Mouse (Mus musculus): ENCODE measurements around the gene Slc16a13. TPM values are rescaled to one million over a fixed set of nuclear protein-coding genes. Genes with fewer than 3 reads are reported as not detected.

Slc16a13 gene
- polyA plus RNA-seq, 1 experiment from 2014 or later = 11.5 TPM

DNA sequence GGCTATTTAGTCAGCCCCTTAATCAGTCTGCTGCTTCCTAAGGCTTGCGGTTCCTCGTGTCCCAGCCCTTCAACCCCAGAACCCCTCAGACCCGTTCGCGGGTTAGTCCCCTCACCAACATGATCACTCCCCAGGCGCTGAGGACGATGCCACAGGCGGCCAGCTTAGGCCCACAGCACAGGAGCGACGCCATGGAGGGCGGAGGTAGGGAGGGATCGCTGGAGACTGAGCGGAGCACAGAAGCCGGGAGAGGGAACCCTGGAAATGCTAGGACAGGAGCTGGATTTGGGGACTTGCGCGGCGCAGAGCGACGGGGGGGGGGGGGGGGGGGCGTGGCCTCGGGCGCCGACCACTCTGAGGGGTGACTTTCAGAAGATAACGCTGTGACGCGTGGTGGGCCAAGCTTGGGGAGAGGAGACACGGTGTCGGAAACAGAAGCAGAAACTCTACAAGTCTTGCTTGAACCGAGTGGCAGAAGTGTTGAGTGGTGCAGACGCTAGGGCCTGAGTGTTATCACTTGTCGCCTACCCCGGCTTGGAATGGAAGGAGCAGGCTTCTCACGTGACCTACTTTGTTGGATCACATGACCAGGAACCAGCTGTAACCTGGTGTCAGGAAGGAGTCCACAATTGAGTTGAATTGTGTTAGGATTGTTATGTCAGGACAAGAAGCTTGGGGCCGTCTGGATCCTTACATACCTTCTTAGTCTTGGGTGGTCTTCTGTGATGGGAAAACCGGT is 18.8 kb upstream of the Slc16a13 start, which contains the start of the genes Gm21988 and Rnasek:
TSS of gene Gm21988 (minus strand) at position 290 of the 739 bp plus-strand sequence.
TSS of gene Rnasek (minus strand) at position 302 of the 739 bp plus-strand sequence.
- Histone ChIP-seq H3K9ac (peak within 1 kb of the TSS; percentile 90), H3K4me2 (replicated peaks) (peak within 1 kb of the TSS; percentile 98), H3K27ac (peak within 1 kb of the TSS; percentile 67), H3K4me1 (peaks cover 31% of the 10 kb centered on the region), H3K36me3 (peaks cover 13% of the 10 kb centered on the region), H3K9me3 (no peaks in the 10 kb centered on the region), H3K4me3 (peak within 1 kb of the TSS; percentile 95), H3K27me3 (peaks cover 8% of the 10 kb centered on the region)
- ATAC-seq (ENCODE audit: low FRiP score, low read depth) = peak; percentile 46
- under 1% methylated on average over 30 of the region's 35 CpGs for WGBS

GRCm38 (mm10) chr11:70238591-70239440 is 18.0 kb upstream of the Slc16a13 start:
- H3K4me3 ChIP-seq = peak overlapping the region; percentile 95
- peak overlapping the region; percentile 90 for H3K9ac ChIP-seq
- H3K27me3 ChIP-seq = no peaks in the 10 kb centered on the region
- 13% methylated on average over 23 of the region's 23 CpGs for WGBS
- H3K9me3 ChIP-seq = no peaks in the 10 kb centered on the region
- H3K4me1 ChIP-seq = peaks cover 38% of the 10 kb centered on the region
- H3K27ac ChIP-seq = peak overlapping the region; percentile 88; the same call in 1 of the 2 replicates
- peaks cover 17% of the 10 kb centered on the region for H3K36me3 ChIP-seq
- ATAC-seq (ENCODE audit: low FRiP score, low read depth) = no peak
- peak overlapping the region; percentile 98 for H3K4me2 ChIP-seq (replicated peaks)

GRCm38 (mm10) chr11:70237457-70238167 is 16.7 kb upstream of the Slc16a13 start, which contains the start of gene 0610010K14Rik:
Gene 0610010K14Rik, minus strand, starts transcription at chr11:70237914.
- no peaks in the 10 kb centered on the region for H3K27me3 ChIP-seq
- peak within 1 kb of the TSS; percentile 88 for H3K27ac ChIP-seq
- H3K36me3 ChIP-seq = peaks cover 17% of the 10 kb centered on the region
- WGBS = under 1% methylated on average over 68 of the region's 70 CpGs
- peak within 1 kb of the TSS; percentile 95 for H3K4me3 ChIP-seq
- H3K9me3 ChIP-seq = no peaks in the 10 kb centered on the region
- peak within 1 kb of the TSS; percentile 98 for H3K4me2 ChIP-seq (replicated peaks)
- peak; percentile 94 for ATAC-seq (ENCODE audit: low FRiP score, low read depth)
- H3K9ac ChIP-seq = peak within 1 kb of the TSS; percentile 90
- H3K4me1 ChIP-seq = peaks cover 49% of the 10 kb centered on the region

DNA sequence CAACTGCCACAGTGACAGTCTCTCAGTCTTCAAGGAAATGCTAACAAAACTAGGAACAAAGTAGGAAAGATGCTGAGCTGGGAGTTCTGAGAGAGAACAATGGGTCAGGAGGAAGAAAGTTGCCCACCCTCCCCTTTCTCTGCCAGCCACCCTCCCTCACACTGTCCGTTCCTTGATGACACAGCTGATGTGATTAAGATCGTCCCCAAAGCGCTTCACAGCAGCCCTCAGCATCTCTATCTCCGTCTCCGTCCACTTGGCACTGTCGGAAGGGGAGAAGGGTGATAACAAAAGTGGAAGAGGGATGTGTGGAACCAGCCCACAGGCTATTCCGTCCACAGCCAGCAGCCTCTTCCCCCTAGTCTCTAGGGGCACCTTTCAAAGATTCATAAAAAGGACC is 15.9 kb upstream of the Slc16a13 start:
- Histone ChIP-seq H3K4me1 (peaks cover 54% of the 10 kb centered on the region), H3K4me2 (replicated peaks) (peak overlapping the region; percentile 98), H3K27me3 (no peaks in the 10 kb centered on the region), H3K9me3 (no peaks in the 10 kb centered on the region), H3K4me3 (peak overlapping the region; percentile 95), H3K9ac (peak overlapping the region; percentile 82), H3K27ac (peak overlapping the region; percentile 88; the same call in 1 of the 2 replicates), H3K36me3 (peaks cover 17% of the 10 kb centered on the region)
- ATAC-seq (ENCODE audit: low FRiP score, low read depth) = no peak
- WGBS = 56% methylated on average over 7 of the region's 7 CpGs

GRCm38 (mm10) chr11:70235254-70235900 is 14.5 kb upstream of the Slc16a13 start:
- WGBS = 92% methylated on average over 12 of the region's 12 CpGs

GRCm38 (mm10) chr11:70234497-70234896 is 13.6 kb upstream of the Slc16a13 start:
- Histone ChIP-seq H3K4me3 (no peak overlapping the region), H3K36me3 (peaks cover 17% of the 10 kb centered on the region), H3K9me3 (no peaks in the 10 kb centered on the region), H3K4me2 (replicated peaks) (no peak overlapping the region), H3K9ac (0 out of 2 replicates have a peak overlapping the region, but pooled peaks have one; percentile 8), H3K27me3 (peaks cover 15% of the 10 kb centered on the region), H3K27ac (no peak overlapping the region), H3K4me1 (peaks cover 53% of the 10 kb centered on the region)
- no peak for ATAC-seq (ENCODE audit: low FRiP score, low read depth)
- 86% methylated on average over 8 of the region's 8 CpGs for WGBS

More at GRCm38 (mm10) chr11:70235254-70235900, 14.5 kb upstream of the Slc16a13 start:
- Histone ChIP-seq H3K36me3 (peaks cover 17% of the 10 kb centered on the region), H3K4me3 (no peak overlapping the region), H3K4me1 (peaks cover 49% of the 10 kb centered on the region), H3K9me3 (no peaks in the 10 kb centered on the region), H3K4me2 (replicated peaks) (no peak overlapping the region), H3K27me3 (peaks cover 6% of the 10 kb centered on the region), H3K9ac (no peak overlapping the region), H3K27ac (no peak overlapping the region)
- ATAC-seq (ENCODE audit: low FRiP score, low read depth) = no peak

DNA sequence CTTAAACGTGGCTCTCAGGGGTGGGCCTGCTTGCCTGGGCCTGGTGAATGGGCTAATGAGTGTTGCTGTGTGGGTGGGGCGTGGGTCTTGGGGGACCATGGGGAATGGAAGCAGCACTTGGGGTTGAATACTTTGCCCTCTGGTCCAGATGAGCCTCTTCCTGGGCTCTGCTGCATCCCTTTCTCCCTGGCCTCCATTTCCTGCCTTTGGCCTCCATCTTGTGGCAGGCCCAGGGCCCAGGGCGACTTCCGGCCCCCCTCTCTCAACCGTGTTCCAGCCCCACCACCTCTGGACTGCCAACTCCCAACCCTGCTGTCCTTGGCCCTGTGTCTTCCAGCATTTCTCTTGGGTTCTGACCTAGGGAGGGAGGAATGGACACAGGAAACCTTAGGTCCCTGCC is 13.2 kb upstream of the Slc16a13 start:
- H3K4me1 ChIP-seq = peaks cover 56% of the 10 kb centered on the region
- 0 out of 2 replicates have a peak overlapping the region, but pooled peaks have one; percentile 8 for H3K9ac ChIP-seq
- no peak overlapping the region for H3K4me3 ChIP-seq
- WGBS = 58% methylated on average over 5 of the region's 5 CpGs
- no peak overlapping the region for H3K4me2 ChIP-seq (replicated peaks)
- H3K27ac ChIP-seq = no peak overlapping the region
- H3K27me3 ChIP-seq = peaks cover 20% of the 10 kb centered on the region
- H3K9me3 ChIP-seq = no peaks in the 10 kb centered on the region
- ATAC-seq (ENCODE audit: low FRiP score, low read depth) = no peak
- H3K36me3 ChIP-seq = peaks cover 17% of the 10 kb centered on the region

DNA sequence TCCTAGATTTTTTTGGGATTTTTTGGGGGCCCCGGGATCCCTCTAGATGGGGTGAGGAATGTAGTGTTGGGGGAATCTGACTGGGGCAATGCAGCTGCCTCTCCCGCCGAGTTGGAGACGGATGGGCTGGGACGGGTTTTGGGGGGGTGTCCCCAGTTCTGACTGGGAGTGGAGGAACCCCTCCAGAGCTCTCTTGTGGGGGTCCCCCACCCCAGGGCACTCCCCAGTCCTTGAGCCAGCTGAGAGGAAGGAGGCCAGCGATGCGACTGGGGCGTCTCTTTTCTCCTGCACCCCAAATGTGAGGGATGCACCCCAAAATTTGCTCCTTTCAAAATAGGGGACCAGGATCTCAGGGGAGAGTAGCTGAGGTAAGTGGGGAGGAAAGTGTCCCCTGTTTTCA is 12.2 kb upstream of the Slc16a13 start:
- 32% methylated on average over 8 of the region's 8 CpGs for WGBS
- Histone ChIP-seq H3K9ac (peak overlapping the region; percentile 74), H3K4me2 (replicated peaks) (peak overlapping the region; percentile 64), H3K4me3 (peak overlapping the region; percentile 45), H3K9me3 (no peaks in the 10 kb centered on the region), H3K36me3 (peaks cover 17% of the 10 kb centered on the region), H3K4me1 (peaks cover 51% of the 10 kb centered on the region), H3K27me3 (peaks cover 30% of the 10 kb centered on the region), H3K27ac (no peak overlapping the region; the same call in 1 of the 2 replicates)
- no peak for ATAC-seq (ENCODE audit: low FRiP score, low read depth)

GRCm38 (mm10) chr11:70232546-70232945 is 11.7 kb upstream of the Slc16a13 start:
- Histone ChIP-seq H3K36me3 (peaks cover 17% of the 10 kb centered on the region), H3K4me2 (replicated peaks) (peak overlapping the region; percentile 64), H3K4me3 (peak overlapping the region; percentile 45), H3K27ac (no peak overlapping the region; the same call in 1 of the 2 replicates), H3K4me1 (peaks cover 51% of the 10 kb centered on the region), H3K9ac (peak overlapping the region; percentile 74), H3K9me3 (no peaks in the 10 kb centered on the region), H3K27me3 (peaks cover 35% of the 10 kb centered on the region)
- 5% methylated on average over 8 of the region's 10 CpGs for WGBS
- no peak for ATAC-seq (ENCODE audit: low FRiP score, low read depth)

- no peaks in the 10 kb centered on the region for H3K9me3 ChIP-seq
- peak overlapping the region; percentile 56 for H3K4me2 ChIP-seq (replicated peaks)
- no peak overlapping the region for H3K9ac ChIP-seq
- H3K36me3 ChIP-seq = peaks cover 10% of the 10 kb centered on the region
- peaks cover 57% of the 10 kb centered on the region for H3K27me3 ChIP-seq
- no peak overlapping the region for H3K27ac ChIP-seq
- WGBS = 2% methylated on average over 32 of the region's 32 CpGs
- H3K4me3 ChIP-seq = peak overlapping the region; percentile 35
- H3K4me1 ChIP-seq = peaks cover 51% of the 10 kb centered on the region
- ATAC-seq (ENCODE audit: low FRiP score, low read depth) = peak; percentile 19; the same call in 1 of the 2 replicates
Measured at GRCm38 (mm10) chr11:70230239-70230727, 9.4 kb upstream of the Slc16a13 start.

All from limb, embryonic 13.5 days (tissue).